Mouse (Mus musculus) cerebellum, adult 2 months (tissue): ENCODE measurements around the gene Mup19. TPM values are rescaled to one million over a fixed set of nuclear protein-coding genes. Genes with fewer than 3 reads are reported as not detected.

ENCODE experiments used
- polyA plus RNA-seq: library from polyadenylated mRNA; depleted of rRNA; stranded (reverse); fragments of >200 nt; gene quantifications from 2 replicates; pipeline ENCODE4 v1.2.3, GENCODE M21; 2012; rRNA removed

Mup19 gene
- polyA plus RNA-seq, 1 experiment, result not detected

Other genes with a start within 250 kb of the Mup19 start
- not detected in 2 replicates for gene Mup17, start 186.4 kb downstream of the Mup19 start, polyA plus RNA-seq
- gene Mup18, start 108.1 kb downstream of the Mup19 start, polyA plus RNA-seq, result not detected in 2 replicates
- not detected in 2 replicates for gene Mup5, start 53.0 kb upstream of the Mup19 start, polyA plus RNA-seq